In genomic region chr16:18288581-18289061, GRCm38 (mm10) we compare ENCODE assay signal across 8 mouse cellular contexts. TPM values are rescaled to one million over a fixed set of nuclear protein-coding genes. Genes with fewer than 3 reads are reported as not detected.
DNase-seq lines count a peak whose midpoint lies in the region; ATAC-seq lines count a peak whose summit lies in the region.

No protein-coding gene starts in this region.

- H3K9me3 ChIP-seq in heart, embryonic 12.5 days (replicated peaks) = no peaks in the 10 kb centered on the region
- H3K9me3 ChIP-seq in forebrain, embryonic 16.5 days (ENCODE audit: control insufficient read depth, low read length) = no peaks in the 10 kb centered on the region
- H3K9me3 ChIP-seq in limb, embryonic 12.5 days = no peaks in the 10 kb centered on the region
- no peaks in the 10 kb centered on the region for H3K9me3 ChIP-seq in midbrain, embryonic 10.5 days (replicated peaks)

- no peaks in the 10 kb centered on the region for H3K27me3 ChIP-seq in heart, embryonic 12.5 days (replicated peaks)
- H3K27me3 ChIP-seq in forebrain, embryonic 16.5 days (replicated peaks; ENCODE audit: control insufficient read depth, insufficient read depth, low read length) = no peaks in the 10 kb centered on the region
- no peaks in the 10 kb centered on the region for H3K27me3 ChIP-seq in limb, embryonic 12.5 days
- no peaks in the 10 kb centered on the region for H3K27me3 ChIP-seq in midbrain, embryonic 10.5 days (ENCODE audit: low read depth, poor library complexity, severe bottlenecking)

- peak overlapping the region; percentile 95 for H3K4me2 ChIP-seq in heart, embryonic 12.5 days
- peak overlapping the region; percentile 98 for H3K4me2 ChIP-seq in forebrain, embryonic 16.5 days (ENCODE audit: low read length)
- H3K4me2 ChIP-seq in limb, embryonic 12.5 days = peak overlapping the region; percentile 97

- ATAC-seq in heart, embryonic 12.5 days (ENCODE audit: insufficient number of reproducible peaks, low FRiP score) = peak; percentile 93
- ATAC-seq in forebrain, embryonic 16.5 days = peak; percentile 68
- ATAC-seq in limb, embryonic 12.5 days (ENCODE audit: insufficient number of reproducible peaks, insufficient read depth, low FRiP score, low TSS enrichment, low read depth) = peak; percentile 89

- H3K4me3 ChIP-seq in heart, embryonic 12.5 days = peak overlapping the region; percentile 92
- peak overlapping the region; percentile 100 for H3K4me3 ChIP-seq in forebrain, embryonic 16.5 days (replicated peaks; ENCODE audit: low read length)
- H3K4me3 ChIP-seq in limb, embryonic 12.5 days (replicated peaks) = peak overlapping the region; percentile 94
- peak overlapping the region; percentile 100 for H3K4me3 ChIP-seq in midbrain, embryonic 10.5 days

- under 1% methylated on average over 29 of the region's 31 CpGs for WGBS in heart, embryonic 12.5 days
- under 1% methylated on average over 30 of the region's 31 CpGs for WGBS in forebrain, embryonic 16.5 days
- 1% methylated on average over 28 of the region's 31 CpGs for WGBS in limb, embryonic 12.5 days
- WGBS in midbrain, embryonic 10.5 days = under 1% methylated on average over 30 of the region's 31 CpGs

- H3K9ac ChIP-seq in heart, embryonic 12.5 days = peak overlapping the region; percentile 98
- H3K9ac ChIP-seq in forebrain, embryonic 16.5 days (replicated peaks; ENCODE audit: low read depth, low read length) = peak overlapping the region; percentile 97
- H3K9ac ChIP-seq in limb, embryonic 12.5 days (replicated peaks) = peak overlapping the region; percentile 97

- H3K36me3 ChIP-seq in heart, embryonic 12.5 days = peaks cover 26% of the 10 kb centered on the region
- peaks cover 7% of the 10 kb centered on the region for H3K36me3 ChIP-seq in forebrain, embryonic 16.5 days (ENCODE audit: control insufficient read depth, insufficient read depth)
- peaks cover 38% of the 10 kb centered on the region for H3K36me3 ChIP-seq in limb, embryonic 12.5 days
- peaks cover 38% of the 10 kb centered on the region for H3K36me3 ChIP-seq in midbrain, embryonic 10.5 days

- DNase-seq in heart, adult 18-20 months = no peak
- DNase-seq in 3T3-L1 (ENCODE audit: low read depth, low spot score) (peak; percentile 61), R1 (ENCODE audit: low read depth, low spot score) (peak; percentile 71)
- DNase-seq in midbrain, embryonic 10.5 days (ENCODE audit: low spot score) = no peak
- no peak for DNase-seq in frontal cortex, postnatal 25 days (ENCODE audit: low spot score in 2 of 2)

- peaks cover 34% of the 10 kb centered on the region for H3K4me1 ChIP-seq in heart, embryonic 12.5 days (replicated peaks)
- H3K4me1 ChIP-seq in forebrain, embryonic 16.5 days (replicated peaks; ENCODE audit: control insufficient read depth, insufficient read depth, low read length) = peaks cover 30% of the 10 kb centered on the region
- peaks cover 28% of the 10 kb centered on the region for H3K4me1 ChIP-seq in limb, embryonic 12.5 days (replicated peaks)
- H3K4me1 ChIP-seq in midbrain, embryonic 10.5 days = peaks cover 29% of the 10 kb centered on the region

- H3K27ac ChIP-seq in heart, embryonic 12.5 days (ENCODE audit: poor library complexity, severe bottlenecking) = peak overlapping the region; percentile 95
- H3K27ac ChIP-seq in forebrain, embryonic 16.5 days (ENCODE audit: low read length) = peak overlapping the region; percentile 82
- H3K27ac ChIP-seq in limb, embryonic 12.5 days = peak overlapping the region; percentile 91
- peak overlapping the region; percentile 100 for H3K27ac ChIP-seq in midbrain, embryonic 10.5 days (replicated peaks)

RNA-seq across cellular contexts. Expression of gene Dgcr8, which starts 0.4 kb away (rescaled TPM):
- 24.0 and 24.9 TPM in 2 replicates for polyA plus RNA-seq in heart, embryonic 12.5 days (2016; fragmentation: Nextera tagmentation; extraction: Ambion mirVana)
- total RNA-seq in heart, adult 18-20 months (2021) = 10 to 100 TPM; 10.9 to 12.4 TPM
- polyA plus RNA-seq in forebrain, embryonic 16.5 days (2015; fragmentation: Nextera tagmentation; extraction: Ambion mirVana) = 39.2 and 40.8 TPM in 2 replicates
- 41.7 and 42.9 TPM in 2 replicates for polyA plus RNA-seq in limb, embryonic 12.5 days (2016; fragmentation: Nextera tagmentation; extraction: Ambion mirVana)
- 46.1 and 47.6 TPM in 2 replicates for polyA plus RNA-seq in midbrain, embryonic 10.5 days (2016; fragmentation: Nextera tagmentation; extraction: Ambion mirVana)

RNA-seq across cellular contexts. Expression of gene Gm49776, which starts 30.5 kb away (rescaled TPM):
- 1.2 and 1.7 TPM in 2 replicates for polyA plus RNA-seq in heart, embryonic 12.5 days (2016; fragmentation: Nextera tagmentation; extraction: Ambion mirVana)
- total RNA-seq in heart, adult 18-20 months (2021) = not detected
- polyA plus RNA-seq in forebrain, embryonic 16.5 days (2015; fragmentation: Nextera tagmentation; extraction: Ambion mirVana) = 2.0 TPM in 1 of 2 replicates, not detected in the other
- polyA plus RNA-seq in limb, embryonic 12.5 days (2016; fragmentation: Nextera tagmentation; extraction: Ambion mirVana) = 3.3 and 7.5 TPM in 2 replicates
- polyA plus RNA-seq in midbrain, embryonic 10.5 days (2016; fragmentation: Nextera tagmentation; extraction: Ambion mirVana) = 1.9 and 2.2 TPM in 2 replicates

RNA-seq across cellular contexts. Expression of gene Ranbp1, which starts 40.1 kb away (rescaled TPM):
- 512 and 519 TPM in 2 replicates for polyA plus RNA-seq in heart, embryonic 12.5 days (2016; fragmentation: Nextera tagmentation; extraction: Ambion mirVana)
- total RNA-seq in heart, adult 18-20 months (2021) = 10 to 100 TPM; 36.3 to 42.5 TPM
- polyA plus RNA-seq in forebrain, embryonic 16.5 days (2015; fragmentation: Nextera tagmentation; extraction: Ambion mirVana) = 370 and 388 TPM in 2 replicates
- 943 and 976 TPM in 2 replicates for polyA plus RNA-seq in limb, embryonic 12.5 days (2016; fragmentation: Nextera tagmentation; extraction: Ambion mirVana)
- polyA plus RNA-seq in midbrain, embryonic 10.5 days (2016; fragmentation: Nextera tagmentation; extraction: Ambion mirVana) = 1,186 and 1,334 TPM in 2 replicates

RNA-seq across cellular contexts. Expression of gene Trmt2a, which starts 40.1 kb away (rescaled TPM):
- polyA plus RNA-seq in heart, embryonic 12.5 days (2016; fragmentation: Nextera tagmentation; extraction: Ambion mirVana) = 57.2 and 61.9 TPM in 2 replicates
- 10 to 100 TPM; 13.8 to 16.7 TPM for total RNA-seq in heart, adult 18-20 months (2021)
- polyA plus RNA-seq in forebrain, embryonic 16.5 days (2015; fragmentation: Nextera tagmentation; extraction: Ambion mirVana) = 118 and 139 TPM in 2 replicates
- 119 and 122 TPM in 2 replicates for polyA plus RNA-seq in limb, embryonic 12.5 days (2016; fragmentation: Nextera tagmentation; extraction: Ambion mirVana)
- 127 and 132 TPM in 2 replicates for polyA plus RNA-seq in midbrain, embryonic 10.5 days (2016; fragmentation: Nextera tagmentation; extraction: Ambion mirVana)

RNA-seq across cellular contexts. Expression of gene Zdhhc8, which starts 53.7 kb away (rescaled TPM):
- 29.5 and 33.0 TPM in 2 replicates for polyA plus RNA-seq in heart, embryonic 12.5 days (2016; fragmentation: Nextera tagmentation; extraction: Ambion mirVana)
- 10 to 100 TPM; 18.1 to 25.1 TPM for total RNA-seq in heart, adult 18-20 months (2021)
- polyA plus RNA-seq in forebrain, embryonic 16.5 days (2015; fragmentation: Nextera tagmentation; extraction: Ambion mirVana) = 15.1 and 17.4 TPM in 2 replicates
- 18.5 and 20.0 TPM in 2 replicates for polyA plus RNA-seq in limb, embryonic 12.5 days (2016; fragmentation: Nextera tagmentation; extraction: Ambion mirVana)
- polyA plus RNA-seq in midbrain, embryonic 10.5 days (2016; fragmentation: Nextera tagmentation; extraction: Ambion mirVana) = 9.4 and 11.3 TPM in 2 replicates

Comparison
In these comparisons a context has a peak if more than half of its experiments do, and no peak if none do; other contexts are left out.
1. DNase-seq: peak in 3T3-L1 (single experiment) and R1 (single experiment); none in heart, adult 18-20 months (0 of 2), midbrain, embryonic 10.5 days (single experiment) and frontal cortex, postnatal 25 days (0 of 2).
2. Peak in every context shown above with its lines, with median percentiles within 50 percentile points of each other: ATAC-seq, H3K27ac ChIP-seq, H3K4me2 ChIP-seq, H3K4me3 ChIP-seq and H3K9ac ChIP-seq.